Mouse (Mus musculus): ENCODE measurements around the gene Npcd. TPM values are rescaled to one million over a fixed set of nuclear protein-coding genes. Genes with fewer than 3 reads are reported as not detected.
A peak's percentile ranks its signal among the peaks of the same experiment; 100 is the strongest.

Gene Npcd
- polyA plus RNA-seq, 1 experiment, result not detected

DNA sequence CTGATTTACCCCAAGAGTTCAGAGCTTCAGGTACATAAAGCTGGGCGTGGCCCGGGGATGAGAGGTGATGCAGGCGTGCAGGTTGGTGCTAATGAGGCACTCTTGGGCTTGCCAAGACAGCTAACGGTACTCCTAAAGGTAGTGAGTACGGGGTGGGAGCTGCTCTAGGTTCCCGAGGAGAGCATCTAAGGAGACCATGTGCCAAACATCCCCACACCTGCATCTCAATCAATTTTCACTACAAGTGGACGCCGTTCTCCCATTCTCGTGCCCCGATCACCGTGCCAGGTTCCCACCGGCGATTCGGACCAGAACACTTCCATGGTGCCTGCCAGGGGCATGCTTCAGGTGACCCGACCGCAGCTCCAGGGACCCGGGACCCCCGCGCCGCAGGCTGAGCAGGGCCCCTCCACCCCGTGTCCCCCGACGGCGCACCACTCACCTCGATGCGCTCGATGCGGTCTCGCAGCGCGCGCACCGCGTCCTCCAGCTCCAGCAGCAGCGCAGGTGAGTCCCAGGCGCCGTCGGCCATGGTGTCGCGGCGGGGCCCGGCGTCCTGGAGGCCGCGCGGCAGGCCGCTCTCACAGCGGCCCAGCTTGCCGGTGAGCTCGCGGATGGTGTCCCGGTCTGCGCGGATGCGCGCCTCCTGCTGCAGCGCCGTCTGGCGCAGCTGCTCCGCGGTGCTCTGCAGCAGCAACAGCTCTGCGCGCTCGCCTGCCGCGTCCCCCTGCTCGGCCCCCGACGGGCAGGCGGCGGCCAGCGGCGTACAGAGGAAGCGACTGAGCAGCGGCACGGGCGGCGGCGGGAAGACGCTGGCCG is 30.3 kb downstream of the Npcd start:
- DNase-seq, result no peak

GRCm38 (mm10) chr15:79802304-79802703 is 31.7 kb downstream of the Npcd start:
- Histone ChIP-seq H3K36me3 (ENCODE audit: control insufficient read depth, insufficient read depth, low read length) (no peaks in the 10 kb centered on the region), H3K4me1 (ENCODE audit: control insufficient read depth, insufficient read depth, low read length) (no peaks in the 10 kb centered on the region), H3K27me3 (replicated peaks; ENCODE audit: control insufficient read depth, insufficient read depth, low read length) (0 out of 2 replicates have a peak, but pooled peaks cover 4% of the 10 kb centered on the region), H3K27ac (ENCODE audit: insufficient read depth, low read depth, low read length) (no peak overlapping the region), H3K4me3 (ENCODE audit: insufficient read depth, low read depth, low read length) (no peak overlapping the region)
- DNase-seq, result no peak
- 40% methylated on average over 4 of the region's 4 CpGs for WGBS
- TF ChIP-seq POLR2A (IDR thresholded peaks at IDR 0.05; ENCODE audit: low read depth, low read length) (no peak), CTCF (conservative IDR thresholded peaks at IDR 0.05; ENCODE audit: insufficient read depth, insufficient read length, low read depth, low read length) (no peak)

More for the DNA sequence above, 30.3 kb downstream of the Npcd start:
- 6% methylated on average over 81 of the region's 81 CpGs for WGBS
- Histone ChIP-seq H3K4me3 (ENCODE audit: insufficient read depth, low read depth, low read length) (peak overlapping the region; percentile 65), H3K27me3 (replicated peaks; ENCODE audit: control insufficient read depth, insufficient read depth, low read length) (0 out of 2 replicates have a peak, but pooled peaks cover 4% of the 10 kb centered on the region), H3K4me1 (ENCODE audit: control insufficient read depth, insufficient read depth, low read length) (no peaks in the 10 kb centered on the region), H3K36me3 (ENCODE audit: control insufficient read depth, insufficient read depth, low read length) (no peaks in the 10 kb centered on the region), H3K27ac (ENCODE audit: insufficient read depth, low read depth, low read length) (no peak overlapping the region)
- TF ChIP-seq POLR2A (IDR thresholded peaks at IDR 0.05; ENCODE audit: low read depth, low read length) (no peak), CTCF (conservative IDR thresholded peaks at IDR 0.05; ENCODE audit: insufficient read depth, insufficient read length, low read depth, low read length) (no peak)

DNA sequence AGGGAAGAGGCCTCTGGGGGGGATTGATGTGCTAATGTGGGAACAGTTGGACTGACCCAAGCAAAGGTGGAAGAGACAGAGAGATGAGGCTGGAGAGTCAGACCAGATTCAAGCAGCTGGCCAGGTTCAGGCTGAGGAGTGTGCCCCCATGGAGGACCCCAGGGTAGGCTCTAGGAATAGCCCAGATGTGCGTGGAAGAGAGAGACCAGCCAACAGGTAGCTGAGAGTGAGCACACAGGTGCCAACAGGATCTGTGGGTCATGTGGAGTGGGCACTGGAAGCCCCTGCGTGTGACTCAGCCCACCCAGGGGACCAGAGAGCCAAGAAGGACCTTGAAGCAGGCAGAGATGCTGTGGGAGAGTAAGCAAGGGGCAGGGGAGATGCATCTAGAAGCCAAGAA is 32.4 kb downstream of the Npcd start:
- DNase-seq, result no peak
- TF ChIP-seq POLR2A (IDR thresholded peaks at IDR 0.05; ENCODE audit: low read depth, low read length) (no peak), CTCF (conservative IDR thresholded peaks at IDR 0.05; ENCODE audit: insufficient read depth, insufficient read length, low read depth, low read length) (no peak)
- H3K4me1 ChIP-seq (ENCODE audit: control insufficient read depth, insufficient read depth, low read length), result no peaks in the 10 kb centered on the region
- WGBS, result 82% methylated on average over 2 of the region's 2 CpGs
- no peaks in the 10 kb centered on the region for H3K36me3 ChIP-seq (ENCODE audit: control insufficient read depth, insufficient read depth, low read length)
- H3K27ac ChIP-seq (ENCODE audit: insufficient read depth, low read depth, low read length), result no peak overlapping the region
- no peak overlapping the region for H3K4me3 ChIP-seq (ENCODE audit: insufficient read depth, low read depth, low read length)
- H3K27me3 ChIP-seq (replicated peaks; ENCODE audit: control insufficient read depth, insufficient read depth, low read length), result 0 out of 2 replicates have a peak, but pooled peaks cover 4% of the 10 kb centered on the region

GRCm38 (mm10) chr15:79800701-79801100 is 33.3 kb downstream of the Npcd start:
- DNase-seq, result no peak
- Histone ChIP-seq H3K36me3 (ENCODE audit: control insufficient read depth, insufficient read depth, low read length) (no peaks in the 10 kb centered on the region), H3K4me3 (ENCODE audit: insufficient read depth, low read depth, low read length) (no peak overlapping the region), H3K27ac (ENCODE audit: insufficient read depth, low read depth, low read length) (no peak overlapping the region), H3K27me3 (replicated peaks; ENCODE audit: control insufficient read depth, insufficient read depth, low read length) (0 out of 2 replicates have a peak, but pooled peaks cover 4% of the 10 kb centered on the region), H3K4me1 (ENCODE audit: control insufficient read depth, insufficient read depth, low read length) (no peaks in the 10 kb centered on the region)
- 69% methylated on average over 11 of the region's 11 CpGs for WGBS
- no peak for TF ChIP-seq CTCF (conservative IDR thresholded peaks at IDR 0.05; ENCODE audit: insufficient read depth, insufficient read length, low read depth, low read length)
- no peak for TF ChIP-seq POLR2A (IDR thresholded peaks at IDR 0.05; ENCODE audit: low read depth, low read length)

DNA sequence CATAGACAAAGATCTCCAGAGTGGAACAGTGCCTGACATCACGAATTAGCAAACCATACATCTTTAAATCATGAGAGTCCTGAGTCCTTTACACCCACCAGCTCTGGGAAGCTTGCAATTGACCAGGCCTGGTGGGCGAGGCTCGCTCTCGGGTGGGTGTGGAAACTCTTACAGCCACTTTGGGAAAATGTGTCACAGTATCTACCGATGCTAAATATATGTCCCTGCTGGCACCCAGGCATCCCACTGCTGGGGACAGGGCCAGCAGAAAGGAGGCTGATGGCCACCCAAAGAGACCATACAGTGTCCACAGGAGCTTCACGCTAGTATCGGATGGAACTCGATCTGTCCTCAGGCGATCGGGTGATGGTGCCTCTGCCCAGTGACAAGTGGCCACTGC is 35.4 kb downstream of the Npcd start:
- Histone ChIP-seq H3K4me3 (ENCODE audit: insufficient read depth, low read depth, low read length) (no peak overlapping the region), H3K36me3 (ENCODE audit: control insufficient read depth, insufficient read depth, low read length) (no peaks in the 10 kb centered on the region), H3K4me1 (ENCODE audit: control insufficient read depth, insufficient read depth, low read length) (no peaks in the 10 kb centered on the region), H3K27me3 (replicated peaks; ENCODE audit: control insufficient read depth, insufficient read depth, low read length) (0 out of 2 replicates have a peak, but pooled peaks cover 2% of the 10 kb centered on the region), H3K27ac (ENCODE audit: insufficient read depth, low read depth, low read length) (no peak overlapping the region)
- 80% methylated on average over 10 of the region's 10 CpGs for WGBS
- TF ChIP-seq POLR2A (IDR thresholded peaks at IDR 0.05; ENCODE audit: low read depth, low read length) (no peak), CTCF (conservative IDR thresholded peaks at IDR 0.05; ENCODE audit: insufficient read depth, insufficient read length, low read depth, low read length) (no peak)
- no peak for DNase-seq

DNA sequence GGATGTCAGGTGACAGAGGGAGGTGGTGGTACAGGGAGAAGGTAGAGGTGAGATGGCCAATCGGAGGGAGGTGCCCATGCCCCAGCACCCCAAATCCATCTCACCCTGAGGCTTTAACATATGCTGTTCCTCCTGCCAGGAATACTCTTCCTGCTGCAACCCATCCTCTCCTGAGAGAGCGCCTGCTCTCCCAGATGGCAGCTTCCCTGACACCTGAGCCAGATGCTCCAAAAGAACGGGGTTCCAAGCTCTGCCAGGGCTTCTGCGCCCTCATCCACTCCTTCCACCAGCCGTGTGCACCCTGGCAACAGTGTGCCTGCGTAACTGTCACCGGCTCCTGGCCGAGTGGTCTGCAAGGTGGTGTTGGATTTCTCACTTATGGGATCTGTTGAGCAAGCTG is 36.4 kb downstream of the Npcd start:
- no peaks in the 10 kb centered on the region for H3K36me3 ChIP-seq (ENCODE audit: control insufficient read depth, insufficient read depth, low read length)
- H3K4me3 ChIP-seq (ENCODE audit: insufficient read depth, low read depth, low read length), result no peak overlapping the region
- H3K27ac ChIP-seq (ENCODE audit: insufficient read depth, low read depth, low read length), result no peak overlapping the region
- TF ChIP-seq POLR2A (IDR thresholded peaks at IDR 0.05; ENCODE audit: low read depth, low read length) (no peak), CTCF (conservative IDR thresholded peaks at IDR 0.05; ENCODE audit: insufficient read depth, insufficient read length, low read depth, low read length) (no peak)
- H3K27me3 ChIP-seq (replicated peaks; ENCODE audit: control insufficient read depth, insufficient read depth, low read length), result 0 out of 2 replicates have a peak, but pooled peaks cover 2% of the 10 kb centered on the region
- WGBS, result 63% methylated on average over 8 of the region's 8 CpGs
- DNase-seq, result no peak
- H3K4me1 ChIP-seq (ENCODE audit: control insufficient read depth, insufficient read depth, low read length), result no peaks in the 10 kb centered on the region

DNA sequence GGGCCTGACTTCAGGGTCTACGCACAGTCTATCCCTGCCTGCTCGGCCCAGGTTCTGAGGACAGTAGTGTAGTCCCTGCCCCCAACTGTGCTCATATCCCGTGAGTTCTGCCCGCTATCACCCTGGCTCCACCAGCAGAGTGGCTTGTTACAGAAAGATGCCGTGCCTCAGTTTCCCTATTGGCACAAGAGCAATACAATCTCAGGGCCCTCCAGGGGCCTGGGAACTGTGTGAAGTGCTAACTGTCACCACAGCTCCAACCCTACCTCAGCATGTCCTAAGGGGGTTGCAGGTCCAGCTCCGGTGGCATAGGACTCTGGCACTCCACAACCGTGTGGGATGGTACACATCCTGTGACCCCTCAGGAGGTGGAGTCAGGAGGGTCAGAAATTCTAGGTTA is 36.9 kb downstream of the Npcd start:
- WGBS, result 81% methylated on average over 7 of the region's 7 CpGs
- H3K4me3 ChIP-seq (ENCODE audit: insufficient read depth, low read depth, low read length), result no peak overlapping the region

More for the DNA sequence above, 36.9 kb downstream of the Npcd start:
- H3K27me3 ChIP-seq (replicated peaks; ENCODE audit: control insufficient read depth, insufficient read depth, low read length), result no peaks in the 10 kb centered on the region
- no peaks in the 10 kb centered on the region for H3K4me1 ChIP-seq (ENCODE audit: control insufficient read depth, insufficient read depth, low read length)
- H3K27ac ChIP-seq (ENCODE audit: insufficient read depth, low read depth, low read length), result no peak overlapping the region
- no peaks in the 10 kb centered on the region for H3K36me3 ChIP-seq (ENCODE audit: control insufficient read depth, insufficient read depth, low read length)
- DNase-seq, result no peak
- TF ChIP-seq CTCF (conservative IDR thresholded peaks at IDR 0.05; ENCODE audit: insufficient read depth, insufficient read length, low read depth, low read length) (no peak), POLR2A (IDR thresholded peaks at IDR 0.05; ENCODE audit: low read depth, low read length) (no peak)
